In the genomic region with DNA sequence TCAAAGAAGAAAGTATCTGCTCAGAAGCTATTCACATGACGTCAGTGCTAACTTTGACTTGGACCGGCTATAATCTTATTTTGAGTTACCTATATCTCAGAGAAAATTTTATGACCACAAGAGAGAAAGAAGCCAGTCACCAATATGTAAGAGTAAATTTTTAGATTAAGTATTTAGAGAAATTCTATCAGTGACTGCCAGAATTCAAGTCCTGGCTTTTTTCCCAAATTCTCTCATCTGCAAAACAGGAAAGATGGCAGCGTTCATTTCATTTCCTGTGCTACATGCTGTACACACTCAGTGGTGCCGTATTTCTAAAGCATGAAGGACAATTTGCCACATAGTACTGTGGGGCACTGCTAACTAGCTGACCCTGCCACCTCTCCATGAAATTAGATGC, we compare ENCODE assay signal across 27 mouse cellular contexts.
"Had no signal": no experiment of that assay in that cellular context is flagged by ENCODE, and none has a peak within 500 bp of the region (broad histone marks: within the 10 kb centered on the region; RNA-seq: fewer than 3 reads in every experiment).

No protein-coding gene starts in this region.

- H3K4me2 ChIP-seq: heart, embryonic 11.5 days; heart, embryonic 13.5 days; heart, embryonic 15.5 days; hindbrain, embryonic 13.5 days; hindbrain, embryonic 15.5 days; intestine, embryonic 15.5 days; limb, embryonic 12.5 days; liver, embryonic 11.5 days; liver, embryonic 13.5 days; liver, embryonic 15.5 days had no signal

- H3K27ac ChIP-seq: heart, adult 2 months; heart, embryonic 13.5 days; heart, embryonic 15.5 days; hindbrain, embryonic 13.5 days; hindbrain, embryonic 15.5 days; intestine, embryonic 15.5 days; layer of hippocampus, adult 2 months; left cerebral cortex, adult 2 months; limb, embryonic 10.5 days; limb, embryonic 12.5 days; liver, embryonic 13.5 days; liver, embryonic 15.5 days had no signal

- H3K27me3 ChIP-seq: heart, embryonic 13.5 days; heart, embryonic 15.5 days; hindbrain, embryonic 13.5 days; hindbrain, embryonic 15.5 days; intestine, embryonic 15.5 days; limb, embryonic 12.5 days; liver, embryonic 13.5 days; liver, embryonic 15.5 days had no signal

- H3K9me3 ChIP-seq: heart, embryonic 13.5 days; heart, embryonic 15.5 days; hindbrain, embryonic 13.5 days; hindbrain, embryonic 15.5 days; intestine, embryonic 15.5 days; limb, embryonic 10.5 days; limb, embryonic 12.5 days; liver, embryonic 13.5 days; liver, embryonic 15.5 days had no signal

- DNase-seq: gastrocnemius, postnatal 14 days; gastrocnemius, postnatal 36 days; heart, adult 11 months; heart, adult 2 months; heart, postnatal 14 days; heart, postnatal 36 days; kidney, adult 18-20 months; kidney, adult 8-10 months; kidney, postnatal 10 days; kidney, postnatal 25 days; kidney, postnatal 4 days; liver; liver, embryonic 13.5 days had no signal

- H3K9ac ChIP-seq: heart, embryonic 13.5 days; heart, embryonic 15.5 days; hindbrain, embryonic 13.5 days; hindbrain, embryonic 15.5 days; intestine, embryonic 15.5 days; limb, embryonic 12.5 days; liver, embryonic 13.5 days; liver, embryonic 15.5 days had no signal

- H3K4me1 ChIP-seq: heart, embryonic 13.5 days; heart, embryonic 15.5 days; hindbrain, embryonic 13.5 days; hindbrain, embryonic 15.5 days; intestine, embryonic 15.5 days; limb, embryonic 10.5 days; limb, embryonic 12.5 days; liver, embryonic 13.5 days; liver, embryonic 15.5 days had no signal

- ATAC-seq: inflammation-experienced regulatory T-cells, adult 6 months; intestine, embryonic 15.5 days; intestine, postnatal 0 days had no signal

- H3K4me3 ChIP-seq: heart, adult 2 months; heart, embryonic 13.5 days; heart, embryonic 15.5 days; hindbrain, embryonic 13.5 days; hindbrain, embryonic 15.5 days; intestine, embryonic 15.5 days; layer of hippocampus, adult 2 months; left cerebral cortex, adult 2 months; limb, embryonic 10.5 days; limb, embryonic 12.5 days; liver, embryonic 13.5 days; liver, embryonic 15.5 days had no signal

- H3K36me3 ChIP-seq: heart, embryonic 13.5 days; heart, embryonic 15.5 days; hindbrain, embryonic 13.5 days; hindbrain, embryonic 15.5 days; intestine, embryonic 15.5 days; limb, embryonic 10.5 days; limb, embryonic 12.5 days; liver, embryonic 13.5 days; liver, embryonic 15.5 days had no signal
